Mouse (Mus musculus) induced T-regulatory cell, adult 2 months (primary cell): ENCODE measurements at regions not wholly inside any gene's neighbourhood (a gene's known extent, or its start where the extent isn't known, plus 50 kb on each side); places are given as distances from the start of the nearest gene placed in this dataset.
A peak's percentile ranks its signal among the peaks of the same experiment; 100 is the strongest.

ENCODE experiments used
- DNase-seq: peaks from one replicate; pipeline ENCODE4 v3.0.0-alpha.2; 2012; ENCODE audit warnings: low read depth

DNA sequence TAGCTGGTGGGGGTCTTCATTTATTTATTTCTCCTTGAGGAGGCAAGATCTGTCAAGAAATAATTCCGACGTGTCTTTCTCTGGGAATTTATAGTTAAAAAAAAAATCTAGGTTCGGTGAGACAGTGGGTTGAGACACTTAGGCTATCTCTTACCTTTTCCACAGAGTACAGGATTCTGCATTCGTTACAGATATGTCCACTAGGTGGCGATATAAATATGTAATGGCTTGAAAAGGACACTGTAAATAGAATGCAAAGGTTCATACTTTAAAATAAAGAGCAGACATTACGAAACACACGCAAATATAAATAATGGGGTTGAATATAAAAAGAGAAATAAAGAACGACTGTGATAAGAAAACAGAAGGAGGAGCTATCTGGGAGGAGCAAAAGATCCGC is 517.5 kb downstream of the Cps1 start:
- peak; percentile 10 for DNase-seq

GRCm38 (mm10) chr1:67640766-67641165 is 517.9 kb downstream of the Cps1 start:
- no peak for DNase-seq

GRCm38 (mm10) chr1:67643627-67644026 is 520.8 kb downstream of the Cps1 start:
- DNase-seq = no peak
